Mouse (Mus musculus) adrenal gland, postnatal 14 days (tissue): Measurements from ENCODE around the gene Guk1. TPM values are rescaled to one million over a fixed set of nuclear protein-coding genes. Genes with fewer than 3 reads are reported as not detected.

Experiments
- total RNA-seq: library from RNA; stranded (reverse); gene quantifications from 2 replicates; pipeline ENCODE4 v1.2.3, GENCODE M21; 2021

Guk1 gene
- total RNA-seq, 1 experiment from 2014 or later, result 69.1 TPM

Other genes starting within 250 kb of the Guk1 start
- 16.4 and 23.5 TPM in 2 replicates for gene Hist3h2ba, start 243.3 kb downstream of the Guk1 start, total RNA-seq
- gene Hist3h2a, start 237.5 kb downstream of the Guk1 start, total RNA-seq, result 24.4 and 26.8 TPM in 2 replicates
- 0.11 TPM in 1 of 2 replicates, not detected in the other for gene Trim17, start 237.5 kb downstream of the Guk1 start, total RNA-seq
- 25.5 and 29.9 TPM in 2 replicates for gene Trim11, start 214.1 kb downstream of the Guk1 start, total RNA-seq
- gene Obscn, start 55.8 kb downstream of the Guk1 start, total RNA-seq, result 0.98 and 1.1 TPM in 2 replicates
- gene Iba57, start 28.5 kb downstream of the Guk1 start, total RNA-seq, result 18.3 and 19.4 TPM in 2 replicates
- 0.30 and 0.56 TPM in 2 replicates for gene Gjc2, start 9.0 kb downstream of the Guk1 start, total RNA-seq
- 68.3 and 69.2 TPM in 2 replicates for gene Mrpl55, start 10.3 kb upstream of the Guk1 start, total RNA-seq
- 27.1 and 29.1 TPM in 2 replicates for gene 2310033P09Rik, start 16.1 kb upstream of the Guk1 start, total RNA-seq
- 354 and 382 TPM in 2 replicates for gene Arf1, start 36.1 kb upstream of the Guk1 start, total RNA-seq
- gene Wnt3a, start 98.5 kb upstream of the Guk1 start, total RNA-seq, result not detected in 2 replicates
- 0.98 and 1.1 TPM in 2 replicates for gene Wnt9a, start 114.7 kb upstream of the Guk1 start, total RNA-seq
- not detected in 2 replicates for gene Prss38, start 183.4 kb upstream of the Guk1 start, total RNA-seq